Mouse (Mus musculus): ENCODE measurements around the gene Ano6. TPM values are rescaled to one million over a fixed set of nuclear protein-coding genes. Genes with fewer than 3 reads are reported as not detected.
A peak's percentile ranks its signal among the peaks of the same experiment; 100 is the strongest.

Ano6 gene
- polyA plus RNA-seq, 1 experiment from 2014 or later, result 54.4 TPM

- Histone ChIP-seq H3K9me3 (ENCODE audit: low read length) (no peaks in the 10 kb centered on the region), H3K4me1 (ENCODE audit: insufficient read depth, low read length) (no peaks in the 10 kb centered on the region), H3K27me3 (ENCODE audit: insufficient read depth, low read length) (no peaks in the 10 kb centered on the region), H3K27ac (ENCODE audit: low read length) (no peak overlapping the region), H3K9ac (replicated peaks; ENCODE audit: low read length) (no peak overlapping the region), H3K36me3 (ENCODE audit: insufficient read depth, low read length) (no peaks in the 10 kb centered on the region), H3K4me3 (ENCODE audit: low read length) (no peak overlapping the region), H3K4me2 (replicated peaks; ENCODE audit: low read depth, low read length) (no peak overlapping the region)
- ATAC-seq (ENCODE audit: low FRiP score, low TSS enrichment), result no peak
- 82% methylated on average over 5 of the region's 5 CpGs for WGBS
Measured at GRCm38 (mm10) chr15:95752677-95753019, 38.0 kb upstream of the Ano6 start.

- Histone ChIP-seq H3K9me3 (ENCODE audit: low read length) (no peaks in the 10 kb centered on the region), H3K4me3 (ENCODE audit: low read length) (no peak overlapping the region), H3K4me1 (ENCODE audit: insufficient read depth, low read length) (no peaks in the 10 kb centered on the region), H3K4me2 (replicated peaks; ENCODE audit: low read depth, low read length) (no peak overlapping the region), H3K36me3 (ENCODE audit: insufficient read depth, low read length) (no peaks in the 10 kb centered on the region), H3K27me3 (ENCODE audit: insufficient read depth, low read length) (no peaks in the 10 kb centered on the region), H3K9ac (replicated peaks; ENCODE audit: low read length) (no peak overlapping the region), H3K27ac (ENCODE audit: low read length) (no peak overlapping the region)
- 68% methylated on average over 4 of the region's 5 CpGs for WGBS
- ATAC-seq (ENCODE audit: low FRiP score, low TSS enrichment), result no peak
Measured at GRCm38 (mm10) chr15:95753031-95753430, 37.6 kb upstream of the Ano6 start.

DNA sequence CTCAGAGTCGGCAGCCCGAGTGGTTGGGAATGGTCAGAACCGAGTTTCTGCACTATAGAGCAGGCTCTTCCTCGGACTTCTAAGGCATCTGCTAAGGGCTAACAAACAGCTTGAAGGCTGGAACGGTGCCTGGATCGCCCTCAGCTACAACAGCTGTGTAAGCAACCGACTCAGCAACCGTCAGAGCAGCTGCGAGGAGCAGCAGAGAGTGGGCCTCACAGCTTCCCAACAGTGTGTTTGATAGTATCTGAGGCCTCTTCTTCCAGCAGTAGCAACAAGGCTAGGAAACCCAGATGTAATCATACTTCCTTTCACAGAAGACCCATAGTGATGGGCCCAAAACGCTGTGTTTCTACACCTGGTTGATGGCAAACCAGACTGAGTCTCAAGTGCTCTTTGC is 33.5 kb upstream of the Ano6 start:
- Histone ChIP-seq H3K27me3 (ENCODE audit: insufficient read depth, low read length) (no peaks in the 10 kb centered on the region), H3K4me1 (ENCODE audit: insufficient read depth, low read length) (no peaks in the 10 kb centered on the region), H3K4me2 (replicated peaks; ENCODE audit: low read depth, low read length) (no peak overlapping the region), H3K4me3 (ENCODE audit: low read length) (no peak overlapping the region), H3K27ac (ENCODE audit: low read length) (peak overlapping the region; percentile 26; the same call in 1 of the 2 replicates), H3K36me3 (ENCODE audit: insufficient read depth, low read length) (no peaks in the 10 kb centered on the region), H3K9ac (replicated peaks; ENCODE audit: low read length) (no peak overlapping the region), H3K9me3 (ENCODE audit: low read length) (no peaks in the 10 kb centered on the region)
- peak; percentile 92 for ATAC-seq (ENCODE audit: low FRiP score, low TSS enrichment)
- WGBS, result 33% methylated on average over 10 of the region's 10 CpGs

GRCm38 (mm10) chr15:95758069-95758468 is 32.6 kb upstream of the Ano6 start:
- H3K4me1 ChIP-seq (ENCODE audit: insufficient read depth, low read length), result no peaks in the 10 kb centered on the region
- no peak overlapping the region for H3K27ac ChIP-seq (ENCODE audit: low read length)
- no peaks in the 10 kb centered on the region for H3K36me3 ChIP-seq (ENCODE audit: insufficient read depth, low read length)
- H3K27me3 ChIP-seq (ENCODE audit: insufficient read depth, low read length), result no peaks in the 10 kb centered on the region
- ATAC-seq (ENCODE audit: low FRiP score, low TSS enrichment), result no peak
- 80% methylated on average over 5 of the region's 5 CpGs for WGBS
- no peak overlapping the region for H3K9ac ChIP-seq (replicated peaks; ENCODE audit: low read length)
- no peak overlapping the region for H3K4me3 ChIP-seq (ENCODE audit: low read length)
- no peaks in the 10 kb centered on the region for H3K9me3 ChIP-seq (ENCODE audit: low read length)
- no peak overlapping the region for H3K4me2 ChIP-seq (replicated peaks; ENCODE audit: low read depth, low read length)

GRCm38 (mm10) chr15:95758696-95759434 is 31.8 kb upstream of the Ano6 start:
- no peaks in the 10 kb centered on the region for H3K36me3 ChIP-seq (ENCODE audit: insufficient read depth, low read length)
- no peaks in the 10 kb centered on the region for H3K4me1 ChIP-seq (ENCODE audit: insufficient read depth, low read length)
- H3K27ac ChIP-seq (ENCODE audit: low read length), result no peak overlapping the region
- 84% methylated on average over 12 of the region's 12 CpGs for WGBS
- H3K4me2 ChIP-seq (replicated peaks; ENCODE audit: low read depth, low read length), result no peak overlapping the region
- H3K27me3 ChIP-seq (ENCODE audit: insufficient read depth, low read length), result no peaks in the 10 kb centered on the region
- no peak overlapping the region for H3K4me3 ChIP-seq (ENCODE audit: low read length)
- H3K9ac ChIP-seq (replicated peaks; ENCODE audit: low read length), result no peak overlapping the region
- ATAC-seq (ENCODE audit: low FRiP score, low TSS enrichment), result no peak
- H3K9me3 ChIP-seq (ENCODE audit: low read length), result no peaks in the 10 kb centered on the region

DNA sequence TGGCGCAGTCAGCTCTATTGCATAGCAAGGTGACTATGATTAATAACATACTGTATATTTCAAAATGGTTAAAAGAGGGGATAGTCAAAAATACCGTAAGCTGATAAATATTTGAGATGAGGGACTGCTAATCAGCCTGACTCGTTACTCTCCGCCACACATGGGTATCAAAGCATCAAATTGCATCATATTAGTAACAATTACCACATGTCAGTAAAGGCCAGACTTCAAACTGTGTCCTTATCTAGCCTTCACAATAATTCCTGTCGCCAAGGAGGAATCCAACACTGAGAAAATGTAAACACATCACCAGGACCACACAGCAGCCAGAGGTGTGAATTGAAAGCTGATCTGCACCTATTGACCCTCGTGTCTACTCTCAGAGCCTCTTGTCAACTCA is 30.8 kb upstream of the Ano6 start:
- Histone ChIP-seq H3K9ac (replicated peaks; ENCODE audit: low read length) (no peak overlapping the region), H3K27ac (ENCODE audit: low read length) (no peak overlapping the region), H3K27me3 (ENCODE audit: insufficient read depth, low read length) (no peaks in the 10 kb centered on the region), H3K9me3 (ENCODE audit: low read length) (no peaks in the 10 kb centered on the region), H3K4me1 (ENCODE audit: insufficient read depth, low read length) (no peaks in the 10 kb centered on the region), H3K4me2 (replicated peaks; ENCODE audit: low read depth, low read length) (no peak overlapping the region), H3K4me3 (ENCODE audit: low read length) (no peak overlapping the region), H3K36me3 (ENCODE audit: insufficient read depth, low read length) (no peaks in the 10 kb centered on the region)
- WGBS, result 60% methylated on average over 6 of the region's 6 CpGs
- ATAC-seq (ENCODE audit: low FRiP score, low TSS enrichment), result no peak

- 57% methylated on average over 7 of the region's 7 CpGs for WGBS
- no peak overlapping the region for H3K27ac ChIP-seq (ENCODE audit: low read length)
- no peak for ATAC-seq (ENCODE audit: low FRiP score, low TSS enrichment)
- no peak overlapping the region for H3K9ac ChIP-seq (replicated peaks; ENCODE audit: low read length)
- H3K4me2 ChIP-seq (replicated peaks; ENCODE audit: low read depth, low read length), result no peak overlapping the region
- H3K27me3 ChIP-seq (ENCODE audit: insufficient read depth, low read length), result no peaks in the 10 kb centered on the region
- no peaks in the 10 kb centered on the region for H3K36me3 ChIP-seq (ENCODE audit: insufficient read depth, low read length)
- no peaks in the 10 kb centered on the region for H3K9me3 ChIP-seq (ENCODE audit: low read length)
- H3K4me1 ChIP-seq (ENCODE audit: insufficient read depth, low read length), result no peaks in the 10 kb centered on the region
- H3K4me3 ChIP-seq (ENCODE audit: low read length), result no peak overlapping the region
Measured at GRCm38 (mm10) chr15:95761420-95761819, 29.2 kb upstream of the Ano6 start.

DNA sequence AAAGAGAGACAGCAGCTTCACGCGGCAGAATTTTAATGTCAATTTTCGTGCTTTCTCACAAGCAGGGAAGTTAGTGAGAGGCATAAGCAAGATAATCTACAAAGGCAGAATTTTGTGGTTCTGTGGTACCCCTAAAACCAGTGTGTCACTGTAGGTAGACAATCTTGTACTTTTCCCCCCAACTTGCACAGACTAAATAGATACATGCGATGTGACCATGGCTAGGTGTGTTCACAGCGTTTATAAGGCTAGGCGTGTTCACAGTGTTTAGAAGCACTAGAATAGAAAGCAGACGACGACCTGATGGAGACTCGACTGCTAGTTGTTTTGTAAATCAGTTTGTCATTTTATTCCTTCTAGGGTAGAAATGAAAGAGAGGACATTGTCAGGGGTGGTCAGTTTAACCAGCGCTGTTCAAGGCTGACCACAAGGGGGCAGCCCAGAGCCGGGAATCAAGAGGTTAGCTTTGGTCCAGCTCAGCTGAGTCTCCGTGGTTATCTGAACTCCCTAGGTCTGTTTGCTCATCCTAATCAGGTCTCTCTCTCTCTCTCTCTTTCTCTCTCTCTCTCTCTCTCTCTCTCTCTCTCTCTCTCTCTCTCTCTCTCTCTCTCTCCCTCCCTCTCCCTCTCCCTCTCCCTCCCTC is 27.9 kb upstream of the Ano6 start:
- no peak overlapping the region for H3K9ac ChIP-seq (replicated peaks; ENCODE audit: low read length)
- H3K27ac ChIP-seq (ENCODE audit: low read length), result no peak overlapping the region
- ATAC-seq (ENCODE audit: low FRiP score, low TSS enrichment), result peak; percentile 82
- H3K36me3 ChIP-seq (ENCODE audit: insufficient read depth, low read length), result no peaks in the 10 kb centered on the region
- no peaks in the 10 kb centered on the region for H3K4me1 ChIP-seq (ENCODE audit: insufficient read depth, low read length)
- 39% methylated on average over 12 of the region's 12 CpGs for WGBS
- H3K9me3 ChIP-seq (ENCODE audit: low read length), result no peaks in the 10 kb centered on the region
- no peaks in the 10 kb centered on the region for H3K27me3 ChIP-seq (ENCODE audit: insufficient read depth, low read length)
- H3K4me3 ChIP-seq (ENCODE audit: low read length), result no peak overlapping the region
- H3K4me2 ChIP-seq (replicated peaks; ENCODE audit: low read depth, low read length), result no peak overlapping the region

DNA sequence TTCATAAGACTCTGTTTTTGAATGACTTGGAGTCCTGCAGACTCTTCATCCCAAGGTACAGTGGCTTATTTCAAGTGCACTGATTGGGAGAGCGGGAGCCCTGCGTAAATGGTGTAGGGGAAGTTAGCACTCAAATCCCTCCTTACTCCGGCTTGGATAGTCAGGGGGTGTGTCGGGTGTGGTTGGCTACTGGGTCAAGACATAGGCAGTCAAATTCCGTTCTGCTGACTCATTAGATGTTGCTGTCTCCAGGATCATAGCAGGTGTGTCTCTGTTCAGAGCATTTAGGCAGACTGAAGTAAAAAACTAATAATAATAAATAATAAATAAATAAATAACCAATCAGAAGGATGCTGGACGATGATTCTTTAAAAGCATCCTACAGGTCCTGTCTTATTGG is 27.2 kb upstream of the Ano6 start:
- ATAC-seq (ENCODE audit: low FRiP score, low TSS enrichment), result no peak

GRCm38 (mm10) chr15:95765271-95765670 is 25.4 kb upstream of the Ano6 start:
- 87% methylated on average over 8 of the region's 8 CpGs for WGBS
- H3K27me3 ChIP-seq (ENCODE audit: insufficient read depth, low read length), result no peaks in the 10 kb centered on the region
- no peak overlapping the region for H3K4me3 ChIP-seq (ENCODE audit: low read length)
- no peak overlapping the region for H3K27ac ChIP-seq (ENCODE audit: low read length)
- H3K36me3 ChIP-seq (ENCODE audit: insufficient read depth, low read length), result no peaks in the 10 kb centered on the region
- H3K4me2 ChIP-seq (replicated peaks; ENCODE audit: low read depth, low read length), result no peak overlapping the region
- no peak overlapping the region for H3K9ac ChIP-seq (replicated peaks; ENCODE audit: low read length)
- no peaks in the 10 kb centered on the region for H3K4me1 ChIP-seq (ENCODE audit: insufficient read depth, low read length)
- H3K9me3 ChIP-seq (ENCODE audit: low read length), result no peaks in the 10 kb centered on the region
- no peak for ATAC-seq (ENCODE audit: low FRiP score, low TSS enrichment)

More for the DNA sequence above, 27.2 kb upstream of the Ano6 start:
- Histone ChIP-seq H3K27me3 (ENCODE audit: insufficient read depth, low read length) (no peaks in the 10 kb centered on the region), H3K4me2 (replicated peaks; ENCODE audit: low read depth, low read length) (no peak overlapping the region), H3K9ac (replicated peaks; ENCODE audit: low read length) (no peak overlapping the region), H3K27ac (ENCODE audit: low read length) (no peak overlapping the region), H3K4me1 (ENCODE audit: insufficient read depth, low read length) (no peaks in the 10 kb centered on the region), H3K36me3 (ENCODE audit: insufficient read depth, low read length) (no peaks in the 10 kb centered on the region), H3K4me3 (ENCODE audit: low read length) (no peak overlapping the region), H3K9me3 (ENCODE audit: low read length) (no peaks in the 10 kb centered on the region)
- WGBS, result 50% methylated on average over 6 of the region's 6 CpGs

All from kidney, embryonic 16.5 days (tissue).